Comparison of ENCODE assay signal across 12 mouse cellular contexts in genomic region chr5:54159156-54159793, GRCm38 (mm10).
DNase-seq lines count a peak whose midpoint lies in the region; ATAC-seq and TF ChIP-seq lines count a peak whose summit lies in the region.
"Had no signal": no experiment of that assay in that cellular context is flagged by ENCODE, and none has a peak within 500 bp of the region (broad histone marks: within the 10 kb centered on the region; RNA-seq: fewer than 3 reads in every experiment).

No protein-coding gene starts in this region.

- H3K36me3 ChIP-seq in hindbrain, embryonic 13.5 days = no peaks in the 10 kb centered on the region
- no peaks in the 10 kb centered on the region for H3K36me3 ChIP-seq in neural tube, embryonic 14.5 days (ENCODE audit: control insufficient read depth, insufficient read depth, low read length)
- H3K36me3 ChIP-seq: embryonic facial prominence, embryonic 12.5 days; lung, embryonic 15.5 days had no signal

- peaks cover 49% of the 10 kb centered on the region for H3K4me1 ChIP-seq in hindbrain, embryonic 13.5 days (replicated peaks)
- H3K4me1 ChIP-seq in neural tube, embryonic 14.5 days (ENCODE audit: control insufficient read depth, insufficient read depth, low read length) = peaks cover 13% of the 10 kb centered on the region
- H3K4me1 ChIP-seq: embryonic facial prominence, embryonic 12.5 days had no signal

- intact Hi-C loops in gastrocnemius, adult 2 months (cut with DNase I) = no loop called here

- no peaks in the 10 kb centered on the region for H3K27me3 ChIP-seq in hindbrain, embryonic 13.5 days
- H3K27me3 ChIP-seq in neural tube, embryonic 14.5 days (ENCODE audit: control insufficient read depth, insufficient read depth, low read length) = no peaks in the 10 kb centered on the region
- H3K27me3 ChIP-seq: embryonic facial prominence, embryonic 12.5 days; lung, embryonic 15.5 days had no signal

- H3K27ac ChIP-seq in gastrocnemius, adult 2 months = 0 out of 2 replicates have a peak overlapping the region, but pooled peaks have one; percentile 16
- H3K27ac ChIP-seq in hindbrain, embryonic 13.5 days = peak overlapping the region; percentile 73
- peak overlapping the region; percentile 60 for H3K27ac ChIP-seq in neural tube, embryonic 14.5 days (ENCODE audit: low read depth, low read length)
- H3K27ac ChIP-seq: embryonic facial prominence, embryonic 12.5 days; lung, embryonic 15.5 days had no signal

- peak overlapping the region; percentile 11; the same call in 1 of the 2 replicates for H3K4me3 ChIP-seq in gastrocnemius, adult 2 months
- no peak overlapping the region for H3K4me3 ChIP-seq in hindbrain, embryonic 13.5 days
- no peak overlapping the region for H3K4me3 ChIP-seq in neural tube, embryonic 14.5 days (ENCODE audit: low read depth, low read length)
- H3K4me3 ChIP-seq: embryonic facial prominence, embryonic 12.5 days; lung, embryonic 15.5 days; myocyte had no signal

- H3K9ac ChIP-seq in hindbrain, embryonic 13.5 days = peak overlapping the region; percentile 46
- no peak overlapping the region for H3K9ac ChIP-seq in neural tube, embryonic 14.5 days (replicated peaks; ENCODE audit: low read depth, low read length)
- H3K9ac ChIP-seq: embryonic facial prominence, embryonic 12.5 days; lung, embryonic 15.5 days had no signal

- no peak for ATAC-seq in hindbrain, embryonic 13.5 days (ENCODE audit: low FRiP score)
- no peak for ATAC-seq in neural tube, embryonic 14.5 days (ENCODE audit: low read depth)

- no peaks in the 10 kb centered on the region for H3K9me3 ChIP-seq in hindbrain, embryonic 13.5 days
- H3K9me3 ChIP-seq in neural tube, embryonic 14.5 days (ENCODE audit: control insufficient read depth, low read length) = no peaks in the 10 kb centered on the region
- H3K9me3 ChIP-seq: embryonic facial prominence, embryonic 12.5 days; lung, embryonic 15.5 days had no signal

- peak overlapping the region; percentile 27; the same call in 1 of the 2 replicates for H3K4me2 ChIP-seq in hindbrain, embryonic 13.5 days
- peak overlapping the region; percentile 11; the same call in 1 of the 2 replicates for H3K4me2 ChIP-seq in neural tube, embryonic 14.5 days (ENCODE audit: low read depth, low read length)
- H3K4me2 ChIP-seq: embryonic facial prominence, embryonic 12.5 days; lung, embryonic 15.5 days had no signal

- no peak for TF ChIP-seq CTCF in gastrocnemius, adult 2 months (IDR thresholded peaks at IDR 0.05)

- 1% methylated on average over 6 of the region's 6 CpGs for WGBS in hindbrain, embryonic 13.5 days
- WGBS in neural tube, embryonic 14.5 days = 5% methylated on average over 6 of the region's 6 CpGs

- DNase-seq in gastrocnemius, adult 2 months = no peak
- no peak for DNase-seq in gastrocnemius, postnatal 25 days
- peak; percentile 17 for DNase-seq in lung, postnatal 10 days
- no peak for DNase-seq in lung, postnatal 14 days
- DNase-seq in adrenal gland, postnatal 25 days = no peak
- DNase-seq in layer of hippocampus, adult 11-12 months (ENCODE audit: low spot score) = no peak
- DNase-seq: gastrocnemius, postnatal 36 days had no signal

Comparison
In these comparisons a context has a peak if more than half of its experiments do, and no peak if none do; other contexts are left out.
1. H3K27ac ChIP-seq: peak in every context shown above with its lines; median percentile 73 in hindbrain, embryonic 13.5 days; 60 in neural tube, embryonic 14.5 days; 16 in gastrocnemius, adult 2 months.